Mouse (Mus musculus) heart, embryonic 10.5 days (tissue): ENCODE measurements around the gene Stard10. TPM values are rescaled to one million over a fixed set of nuclear protein-coding genes. Genes with fewer than 3 reads are reported as not detected.

Experiments used
- DNase-seq: peaks from one replicate; pipeline ENCODE4 v3.0.0-alpha.2; 2017; ENCODE audit warnings: low spot score
- H3K27ac ChIP-seq: fragments of 300-500 bp; sonication (generic); 2 replicates; pipeline ENCODE4 v1.5.1; 2016; ENCODE audit warnings: mild to moderate bottlenecking
- H3K27me3 ChIP-seq: fragments of 300-500 bp; sonication (generic); 2 replicates; pipeline ENCODE4 v1.6.1; 2016; ENCODE audit warnings: mild to moderate bottlenecking; ENCODE audit not compliant: poor library complexity, insufficient read depth, severe bottlenecking
- H3K36me3 ChIP-seq: fragments of 300-500 bp; sonication (generic); 2 replicates; pipeline ENCODE4 v1.6.1; 2016; ENCODE audit warnings: mild to moderate bottlenecking, moderate library complexity
- H3K4me1 ChIP-seq: fragments of 300-500 bp; sonication (generic); 2 replicates; pipeline ENCODE4 v1.6.1; 2016; ENCODE audit warnings: mild to moderate bottlenecking
- H3K4me3 ChIP-seq: fragments of 300-500 bp; sonication (generic); 2 replicates; pipeline ENCODE4 v1.5.1; 2016; ENCODE audit warnings: mild to moderate bottlenecking, moderate library complexity
- H3K9me3 ChIP-seq: fragments of 300-500 bp; sonication (generic); 2 replicates; pipeline ENCODE4 v1.6.1; 2016; ENCODE audit warnings: mild to moderate bottlenecking, moderate library complexity
- WGBS: fragments of 180-500 bp; shearing (Covaris S2); methylation state at CpG from one replicate; pipeline ENCODE4 v1.1.7; 2016; 5-methylcytosine and 5-hydroxymethylcytosine counted together
- polyA plus RNA-seq: library from polyadenylated mRNA; unstranded; fragments of >200 nt; fragmentation: Nextera tagmentation; extraction: Ambion mirVana; gene quantifications from 2 replicates; pipeline ENCODE4 v1.2.1, GENCODE M21; 2016

The Stard10 gene
- polyA plus RNA-seq, 1 experiment from 2014 or later = 62.7 TPM

GRCm38 (mm10) chr7:101363914-101364313, 47.0 kb downstream of the Stard10 start:
- no peak overlapping the region for H3K27ac ChIP-seq
- H3K36me3 ChIP-seq = no peaks in the 10 kb centered on the region
- peaks cover 16% of the 10 kb centered on the region for H3K27me3 ChIP-seq
- H3K4me3 ChIP-seq = no peak overlapping the region
- no peak for DNase-seq
- H3K9me3 ChIP-seq = no peaks in the 10 kb centered on the region
- H3K4me1 ChIP-seq = peaks cover 17% of the 10 kb centered on the region
- 79% methylated on average over 5 of the region's 5 CpGs for WGBS

GRCm38 (mm10) chr7:101367901-101368852, 51.3 kb downstream of the Stard10 start:
- no peak overlapping the region for H3K27ac ChIP-seq
- no peak overlapping the region for H3K4me3 ChIP-seq
- DNase-seq = no peak
- H3K4me1 ChIP-seq = peaks cover 11% of the 10 kb centered on the region
- 65% methylated on average over 11 of the region's 11 CpGs for WGBS
- H3K27me3 ChIP-seq = peaks cover 22% of the 10 kb centered on the region
- no peaks in the 10 kb centered on the region for H3K9me3 ChIP-seq
- H3K36me3 ChIP-seq = 0 out of 2 replicates have a peak, but pooled peaks cover 4% of the 10 kb centered on the region

GRCm38 (mm10) chr7:101369666-101370065, 52.8 kb downstream of the Stard10 start:
- no peak overlapping the region for H3K27ac ChIP-seq
- H3K9me3 ChIP-seq = no peaks in the 10 kb centered on the region
- WGBS = 69% methylated on average over 7 of the region's 7 CpGs
- peaks cover 28% of the 10 kb centered on the region for H3K27me3 ChIP-seq
- 0 out of 2 replicates have a peak, but pooled peaks cover 4% of the 10 kb centered on the region for H3K36me3 ChIP-seq
- no peak for DNase-seq
- H3K4me3 ChIP-seq = no peak overlapping the region
- peaks cover 7% of the 10 kb centered on the region; the same call in 1 of the 2 replicates for H3K4me1 ChIP-seq

- DNase-seq = no peak
- Histone ChIP-seq H3K27ac (no peak overlapping the region), H3K4me3 (no peak overlapping the region), H3K36me3 (0 out of 2 replicates have a peak, but pooled peaks cover 4% of the 10 kb centered on the region), H3K4me1 (peaks cover 20% of the 10 kb centered on the region), H3K9me3 (no peaks in the 10 kb centered on the region), H3K27me3 (peaks cover 18% of the 10 kb centered on the region)
- 76% methylated on average over 20 of the region's 26 CpGs for WGBS
Observed at GRCm38 (mm10) chr7:101373082-101373481, 56.2 kb downstream of the Stard10 start.

- H3K27me3 ChIP-seq = peaks cover 18% of the 10 kb centered on the region
- no peak overlapping the region for H3K27ac ChIP-seq
- DNase-seq = no peak
- H3K36me3 ChIP-seq = 0 out of 2 replicates have a peak, but pooled peaks cover 4% of the 10 kb centered on the region
- H3K4me3 ChIP-seq = no peak overlapping the region
- peaks cover 31% of the 10 kb centered on the region for H3K4me1 ChIP-seq
- no peaks in the 10 kb centered on the region for H3K9me3 ChIP-seq
Observed at GRCm38 (mm10) chr7:101374155-101374554, 57.3 kb downstream of the Stard10 start.

- peaks cover 38% of the 10 kb centered on the region for H3K4me1 ChIP-seq
- no peak overlapping the region for H3K4me3 ChIP-seq
- H3K36me3 ChIP-seq = no peaks in the 10 kb centered on the region
- 82% methylated on average over 10 of the region's 10 CpGs for WGBS
- peak overlapping the region; percentile 84; the same call in 1 of the 2 replicates for H3K27ac ChIP-seq
- no peaks in the 10 kb centered on the region for H3K9me3 ChIP-seq
- peaks cover 17% of the 10 kb centered on the region for H3K27me3 ChIP-seq
- no peak for DNase-seq
Observed at GRCm38 (mm10) chr7:101376701-101377340, 59.9 kb downstream of the Stard10 start.

GRCm38 (mm10) chr7:101377741-101378262, 60.9 kb downstream of the Stard10 start:
- peaks cover 9% of the 10 kb centered on the region for H3K27me3 ChIP-seq
- no peak for DNase-seq
- WGBS = 29% methylated on average over 7 of the region's 7 CpGs
- H3K4me1 ChIP-seq = peaks cover 46% of the 10 kb centered on the region
- no peaks in the 10 kb centered on the region for H3K36me3 ChIP-seq
- peak overlapping the region; percentile 37 for H3K4me3 ChIP-seq
- peak overlapping the region; percentile 84 for H3K27ac ChIP-seq
- no peaks in the 10 kb centered on the region for H3K9me3 ChIP-seq

- DNase-seq = no peak
- peak overlapping the region; percentile 84 for H3K27ac ChIP-seq
- no peaks in the 10 kb centered on the region for H3K9me3 ChIP-seq
- peaks cover 45% of the 10 kb centered on the region for H3K4me1 ChIP-seq
- H3K4me3 ChIP-seq = peak overlapping the region; percentile 37; the same call in 1 of the 2 replicates
- peaks cover 5% of the 10 kb centered on the region for H3K27me3 ChIP-seq
- 63% methylated on average over 3 of the region's 3 CpGs for WGBS
- no peaks in the 10 kb centered on the region for H3K36me3 ChIP-seq
Observed at GRCm38 (mm10) chr7:101378285-101378684, 61.4 kb downstream of the Stard10 start.

- Histone ChIP-seq H3K27ac (peak overlapping the region; percentile 84), H3K27me3 (no peaks in the 10 kb centered on the region), H3K9me3 (no peaks in the 10 kb centered on the region), H3K4me1 (peaks cover 48% of the 10 kb centered on the region), H3K36me3 (no peaks in the 10 kb centered on the region), H3K4me3 (0 out of 2 replicates have a peak overlapping the region, but pooled peaks have one; percentile 37)
- no peak for DNase-seq
- 65% methylated on average over 5 of the region's 5 CpGs for WGBS
Observed at GRCm38 (mm10) chr7:101378796-101379465, 62.0 kb downstream of the Stard10 start.

GRCm38 (mm10) chr7:101379732-101380131, 62.8 kb downstream of the Stard10 start:
- no peak for DNase-seq
- Histone ChIP-seq H3K9me3 (no peaks in the 10 kb centered on the region), H3K27me3 (no peaks in the 10 kb centered on the region), H3K4me1 (peaks cover 56% of the 10 kb centered on the region), H3K36me3 (no peaks in the 10 kb centered on the region), H3K4me3 (no peak overlapping the region), H3K27ac (peak overlapping the region; percentile 84)
- 63% methylated on average over 2 of the region's 2 CpGs for WGBS

GRCm38 (mm10) chr7:101381512-101381911, 64.6 kb downstream of the Stard10 start:
- 82% methylated on average over 6 of the region's 6 CpGs for WGBS
- H3K27me3 ChIP-seq = no peaks in the 10 kb centered on the region
- no peak for DNase-seq
- peaks cover 73% of the 10 kb centered on the region for H3K4me1 ChIP-seq
- no peak overlapping the region for H3K27ac ChIP-seq
- H3K9me3 ChIP-seq = no peaks in the 10 kb centered on the region
- no peak overlapping the region for H3K4me3 ChIP-seq
- H3K36me3 ChIP-seq = no peaks in the 10 kb centered on the region

- 65% methylated on average over 8 of the region's 8 CpGs for WGBS
- no peaks in the 10 kb centered on the region for H3K9me3 ChIP-seq
- H3K4me1 ChIP-seq = peaks cover 68% of the 10 kb centered on the region
- peak overlapping the region; percentile 39; the same call in 1 of the 2 replicates for H3K27ac ChIP-seq
- H3K36me3 ChIP-seq = no peaks in the 10 kb centered on the region
- H3K4me3 ChIP-seq = no peak overlapping the region
- no peak for DNase-seq
- no peaks in the 10 kb centered on the region for H3K27me3 ChIP-seq
Observed at GRCm38 (mm10) chr7:101382378-101382777, 65.5 kb downstream of the Stard10 start.
